Mouse (Mus musculus): ENCODE data around the gene Irak1bp1. TPM values are rescaled to one million over a fixed set of nuclear protein-coding genes. Genes with fewer than 3 reads are reported as not detected.

Gene Irak1bp1
- polyA plus RNA-seq (2014; fragmentation: Illumina TruSeq; extraction: RNeasy Lipid Tissue Mini Kit (QIAGEN cat#74804); ENCODE audit: low read depth, low replicate concordance) = 9.0 TPM

DNA sequence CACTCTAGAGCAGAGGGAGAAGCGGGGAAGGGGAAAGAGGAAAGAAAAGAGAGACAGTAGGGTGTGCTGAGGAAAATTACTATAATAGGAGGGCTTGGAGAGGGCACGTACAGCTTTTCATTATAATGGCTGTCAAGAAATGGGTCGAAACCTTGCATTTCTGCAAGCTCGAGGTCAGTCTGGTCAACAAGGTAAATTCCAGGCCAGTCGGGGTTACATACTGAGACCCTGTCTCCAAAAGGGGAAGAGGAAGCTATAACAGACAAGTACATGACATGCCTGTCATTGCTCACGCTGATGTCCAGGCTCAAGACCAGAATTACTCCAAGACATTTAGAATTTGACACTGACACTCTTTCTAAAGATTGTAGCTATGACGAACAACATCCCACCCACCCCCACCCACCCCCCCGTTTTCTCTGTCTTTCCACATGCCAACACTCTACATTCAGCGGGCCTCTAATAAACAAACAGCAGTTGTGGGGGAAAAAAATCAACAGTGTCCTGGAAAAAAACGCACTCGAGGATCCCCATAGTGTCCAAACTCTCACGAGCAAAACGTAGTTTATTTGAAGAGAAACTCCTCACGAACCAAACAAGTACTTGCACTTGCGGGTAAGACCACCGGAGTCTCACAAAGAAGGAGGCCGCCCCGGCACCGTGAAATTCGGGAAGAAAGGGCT, at the start of gene Irak1bp1:
Irak1bp1 (plus strand) TSS at position 534 of the 683 bp plus-strand sequence.

Other genes starting within 250 kb of the Irak1bp1 start
- gene Phip, start 146.0 kb downstream of the Irak1bp1 start, polyA plus RNA-seq (2014; fragmentation: Illumina TruSeq; extraction: RNeasy Lipid Tissue Mini Kit (QIAGEN cat#74804); ENCODE audit: low read depth, low replicate concordance) = 8.1 TPM

Data from adipose tissue, adult 10 weeks (tissue).